Mouse (Mus musculus): ENCODE data around the gene Stx8.

DNA sequence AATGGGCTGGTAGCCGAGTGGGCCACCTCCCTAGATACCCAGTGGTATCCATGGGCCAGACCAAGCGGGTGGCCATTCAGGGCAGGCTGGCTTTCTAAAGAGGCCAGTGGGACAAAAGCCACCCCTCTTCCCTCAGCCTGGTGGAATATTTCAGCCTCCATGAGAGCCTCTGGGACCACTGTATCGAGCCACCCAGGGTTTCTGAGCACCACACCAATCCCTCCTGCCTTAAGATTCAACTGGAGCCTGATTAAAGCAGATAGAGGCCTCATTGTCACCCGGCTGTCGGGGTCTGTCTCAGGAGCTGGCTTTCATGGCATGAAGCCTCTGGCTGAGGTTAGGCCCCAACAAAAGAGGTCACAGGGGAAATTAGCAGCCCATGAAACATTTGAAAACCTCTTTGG, 260.7 kb downstream of the Stx8 start:
- TF ChIP-seq POLR2AphosphoS2 (IDR thresholded peaks at IDR 0.05; ENCODE audit: insufficient read length, low read depth) (no peak), POLR2A (IDR thresholded peaks at IDR 0.05; ENCODE audit: insufficient read length, low read depth) (no peak), SRF (IDR thresholded peaks at IDR 0.05; ENCODE audit: control insufficient read depth, insufficient read length, low read depth) (no peak), MYOD1 (IDR thresholded peaks at IDR 0.05; ENCODE audit: control insufficient read depth in 1 of 3, insufficient read length in 2 of 3, low read depth in 2 of 3) (no peak), USF1 (IDR thresholded peaks at IDR 0.05; ENCODE audit: low read depth) (no peak)

All from myocyte (in vitro differentiated cells).